Mouse (Mus musculus): ENCODE measurements around the gene Robo1. TPM values are rescaled to one million over a fixed set of nuclear protein-coding genes. Genes with fewer than 3 reads are reported as not detected.
A peak's percentile ranks its signal among the peaks of the same experiment; 100 is the strongest.

Robo1 gene
- polyA plus RNA-seq, 1 experiment from 2014 or later: 26.0 TPM

- 64% methylated on average over 12 of the region's 12 CpGs for WGBS
- H3K9ac ChIP-seq: no peak overlapping the region
These were observed 391.3 kb downstream of the Robo1 start for GRCm38 (mm10) chr16:72699238-72700006.

GRCm38 (mm10) chr16:72700297-72700696 is 392.2 kb downstream of the Robo1 start:
- Histone ChIP-seq H3K4me2 (no peak overlapping the region), H3K9me3 (replicated peaks) (no peaks in the 10 kb centered on the region), H3K27me3 (no peaks in the 10 kb centered on the region), H3K4me1 (peaks cover under 1% of the 10 kb centered on the region), H3K27ac (no peak overlapping the region), H3K4me3 (replicated peaks) (no peak overlapping the region), H3K9ac (no peak overlapping the region), H3K36me3 (no peaks in the 10 kb centered on the region)
- ATAC-seq (replicated peaks; ENCODE audit: low FRiP score): no peak
- 79% methylated on average over 11 of the region's 11 CpGs for WGBS

More at GRCm38 (mm10) chr16:72699238-72700006, 391.3 kb downstream of the Robo1 start:
- H3K4me1 ChIP-seq: peaks cover 9% of the 10 kb centered on the region
- H3K4me2 ChIP-seq: no peak overlapping the region
- no peaks in the 10 kb centered on the region for H3K9me3 ChIP-seq (replicated peaks)
- no peak for ATAC-seq (replicated peaks; ENCODE audit: low FRiP score)
- no peaks in the 10 kb centered on the region for H3K36me3 ChIP-seq
- no peak overlapping the region for H3K4me3 ChIP-seq (replicated peaks)
- H3K27me3 ChIP-seq: no peaks in the 10 kb centered on the region
- H3K27ac ChIP-seq: no peak overlapping the region

- 86% methylated on average over 6 of the region's 6 CpGs for WGBS
- Histone ChIP-seq H3K4me2 (no peak overlapping the region), H3K36me3 (no peaks in the 10 kb centered on the region), H3K27ac (no peak overlapping the region), H3K27me3 (no peaks in the 10 kb centered on the region), H3K4me1 (no peaks in the 10 kb centered on the region; the same call in 1 of the 2 replicates), H3K9me3 (replicated peaks) (no peaks in the 10 kb centered on the region), H3K9ac (no peak overlapping the region), H3K4me3 (replicated peaks) (no peak overlapping the region)
- no peak for ATAC-seq (replicated peaks; ENCODE audit: low FRiP score)
These were observed 395.4 kb downstream of the Robo1 start for GRCm38 (mm10) chr16:72703486-72703885.

- Histone ChIP-seq H3K9ac (no peak overlapping the region), H3K4me3 (replicated peaks) (no peak overlapping the region), H3K4me1 (no peaks in the 10 kb centered on the region), H3K27me3 (no peaks in the 10 kb centered on the region), H3K4me2 (no peak overlapping the region), H3K9me3 (replicated peaks) (no peaks in the 10 kb centered on the region), H3K36me3 (no peaks in the 10 kb centered on the region), H3K27ac (no peak overlapping the region)
- WGBS: 63% methylated on average over 5 of the region's 5 CpGs
- ATAC-seq (replicated peaks; ENCODE audit: low FRiP score): no peak
These were observed 397.7 kb downstream of the Robo1 start for GRCm38 (mm10) chr16:72705851-72706250.

GRCm38 (mm10) chr16:72708526-72708925 is 400.4 kb downstream of the Robo1 start:
- Histone ChIP-seq H3K36me3 (no peaks in the 10 kb centered on the region), H3K4me3 (replicated peaks) (no peak overlapping the region), H3K4me1 (0 out of 2 replicates have a peak, but pooled peaks cover 3% of the 10 kb centered on the region), H3K27me3 (no peaks in the 10 kb centered on the region), H3K4me2 (no peak overlapping the region), H3K9me3 (replicated peaks) (no peaks in the 10 kb centered on the region), H3K9ac (no peak overlapping the region), H3K27ac (no peak overlapping the region)
- 83% methylated on average over 2 of the region's 2 CpGs for WGBS
- ATAC-seq (replicated peaks; ENCODE audit: low FRiP score): no peak

- Histone ChIP-seq H3K4me1 (peaks cover 27% of the 10 kb centered on the region; the same call in 1 of the 2 replicates), H3K9me3 (replicated peaks) (no peaks in the 10 kb centered on the region), H3K36me3 (no peaks in the 10 kb centered on the region), H3K4me3 (replicated peaks) (no peak overlapping the region), H3K27ac (no peak overlapping the region), H3K27me3 (no peaks in the 10 kb centered on the region), H3K9ac (no peak overlapping the region), H3K4me2 (0 out of 2 replicates have a peak overlapping the region, but pooled peaks have one; percentile 3)
- 43% methylated on average over 9 of the region's 9 CpGs for WGBS
- peak; percentile 61 for ATAC-seq (replicated peaks; ENCODE audit: low FRiP score)
These were observed 409.2 kb downstream of the Robo1 start for GRCm38 (mm10) chr16:72717118-72717802.

- Histone ChIP-seq H3K4me2 (no peak overlapping the region), H3K4me3 (replicated peaks) (no peak overlapping the region), H3K9me3 (replicated peaks) (no peaks in the 10 kb centered on the region), H3K27me3 (no peaks in the 10 kb centered on the region), H3K27ac (no peak overlapping the region), H3K36me3 (no peaks in the 10 kb centered on the region), H3K9ac (no peak overlapping the region), H3K4me1 (peaks cover 22% of the 10 kb centered on the region; the same call in 1 of the 2 replicates)
- no peak for ATAC-seq (replicated peaks; ENCODE audit: low FRiP score)
- 37% methylated on average over 4 of the region's 4 CpGs for WGBS
These were observed 411.0 kb downstream of the Robo1 start for GRCm38 (mm10) chr16:72719063-72719462.

GRCm38 (mm10) chr16:72720979-72721378 is 412.9 kb downstream of the Robo1 start:
- ATAC-seq (replicated peaks; ENCODE audit: low FRiP score): 0 out of 2 replicates have a peak, but pooled peaks have one; percentile 20
- peaks cover 21% of the 10 kb centered on the region; the same call in 1 of the 2 replicates for H3K4me1 ChIP-seq
- whole genome bisulfite sequencing: 83% methylated on average over 4 of the region's 4 CpGs
- H3K9me3 ChIP-seq (replicated peaks): no peaks in the 10 kb centered on the region
- H3K4me2 ChIP-seq: no peak overlapping the region
- no peak overlapping the region for H3K27ac ChIP-seq
- no peaks in the 10 kb centered on the region for H3K36me3 ChIP-seq
- no peaks in the 10 kb centered on the region for H3K27me3 ChIP-seq
- no peak overlapping the region for H3K4me3 ChIP-seq (replicated peaks)
- H3K9ac ChIP-seq: no peak overlapping the region

- H3K9me3 ChIP-seq (replicated peaks): no peaks in the 10 kb centered on the region
- ATAC-seq (replicated peaks; ENCODE audit: low FRiP score): no peak
- no peak overlapping the region for H3K4me2 ChIP-seq
- 0 out of 2 replicates have a peak overlapping the region, but pooled peaks have one; percentile 10 for H3K27ac ChIP-seq
- H3K4me3 ChIP-seq (replicated peaks): no peak overlapping the region
- 71% methylated on average over 14 of the region's 14 CpGs for WGBS
- no peaks in the 10 kb centered on the region for H3K36me3 ChIP-seq
- H3K9ac ChIP-seq: no peak overlapping the region
- H3K4me1 ChIP-seq: peaks cover 16% of the 10 kb centered on the region; the same call in 1 of the 2 replicates
- no peaks in the 10 kb centered on the region for H3K27me3 ChIP-seq
These were observed 413.8 kb downstream of the Robo1 start for GRCm38 (mm10) chr16:72721713-72722481.

- no peak overlapping the region for H3K9ac ChIP-seq
- H3K4me2 ChIP-seq: no peak overlapping the region
- peak; percentile 71 for ATAC-seq (replicated peaks; ENCODE audit: low FRiP score)
- no peak overlapping the region for H3K27ac ChIP-seq
- 75% methylated on average over 5 of the region's 5 CpGs for WGBS
- no peak overlapping the region for H3K4me3 ChIP-seq (replicated peaks)
- no peaks in the 10 kb centered on the region for H3K9me3 ChIP-seq (replicated peaks)
- H3K36me3 ChIP-seq: no peaks in the 10 kb centered on the region
- peaks cover 17% of the 10 kb centered on the region for H3K4me1 ChIP-seq
- no peaks in the 10 kb centered on the region for H3K27me3 ChIP-seq
These were observed 426.1 kb downstream of the Robo1 start for GRCm38 (mm10) chr16:72734234-72734633.

GRCm38 (mm10) chr16:72735175-72735574 is 427.1 kb downstream of the Robo1 start:
- 22% methylated on average over 11 of the region's 11 CpGs for WGBS

More at GRCm38 (mm10) chr16:72735175-72735574, 427.1 kb downstream of the Robo1 start:
- Histone ChIP-seq H3K4me2 (no peak overlapping the region), H3K27ac (no peak overlapping the region), H3K4me3 (replicated peaks) (no peak overlapping the region), H3K36me3 (no peaks in the 10 kb centered on the region), H3K4me1 (peaks cover 17% of the 10 kb centered on the region), H3K9me3 (replicated peaks) (no peaks in the 10 kb centered on the region), H3K9ac (no peak overlapping the region), H3K27me3 (no peaks in the 10 kb centered on the region)
- no peak for ATAC-seq (replicated peaks; ENCODE audit: low FRiP score)

All from kidney, embryonic 15.5 days (tissue).